Mouse (Mus musculus) heart, embryonic 16.5 days (tissue): Measurements from ENCODE around the gene Tm6sf1. TPM values are rescaled to one million over a fixed set of nuclear protein-coding genes. Genes with fewer than 3 reads are reported as not detected.

ENCODE experiments used
- ATAC-seq: fragments of 200-750 bp; cut with Nextera tagmentation; replicated peaks from 2 replicates; pipeline ENCODE4 v1.8.0; 2017; ENCODE audit warnings: moderate number of reproducible peaks; ENCODE audit not compliant: insufficient read depth, low FRiP score; ENCODE audit errors: extremely low read depth
- H3K27ac ChIP-seq: fragments of 300-500 bp; sonication (generic); 2 replicates; pipeline ENCODE4 v1.5.1; 2014; ENCODE audit warnings: mild to moderate bottlenecking, low read length, control low read depth, moderate library complexity
- H3K27me3 ChIP-seq: fragments of 300-500 bp; sonication (generic); 2 replicates; pipeline ENCODE4 v1.6.1; 2014; ENCODE audit warnings: low read length, mixed read lengths; ENCODE audit not compliant: control insufficient read depth, insufficient read depth
- H3K36me3 ChIP-seq: fragments of 300-500 bp; sonication (generic); 2 replicates; pipeline ENCODE4 v1.6.1; 2014; ENCODE audit not compliant: control insufficient read depth, insufficient read depth
- H3K4me1 ChIP-seq: fragments of 300-500 bp; sonication (generic); 2 replicates; pipeline ENCODE4 v1.6.1; 2014; ENCODE audit warnings: low read length, mixed read lengths; ENCODE audit not compliant: control insufficient read depth, insufficient read depth
- H3K4me2 ChIP-seq: fragments of 300-500 bp; sonication (generic); 2 replicates; pipeline ENCODE4 v1.6.1; 2014; ENCODE audit warnings: low read depth, mild to moderate bottlenecking, control low read depth, low read length
- H3K4me3 ChIP-seq: fragments of 300-500 bp; sonication (generic); 2 replicates; pipeline ENCODE4 v1.5.1; 2014; ENCODE audit warnings: mild to moderate bottlenecking, control low read depth, low read length
- H3K9ac ChIP-seq: fragments of 300-500 bp; sonication (generic); 2 replicates; pipeline ENCODE4 v1.6.1; 2014; ENCODE audit warnings: low read length, control low read depth
- H3K9me3 ChIP-seq: fragments of 300-500 bp; sonication (generic); replicated peaks from 2 replicates; pipeline ENCODE4 v1.6.1; 2016; ENCODE audit warnings: low read length; ENCODE audit not compliant: control insufficient read depth
- WGBS: fragments of 180-500 bp; shearing (Covaris S2); extraction: QIAGEN DNeasy Blood & Tissue Kit; methylation state at CpG from one replicate; pipeline ENCODE4 v1.1.7; 2014; 5-methylcytosine and 5-hydroxymethylcytosine counted together
- polyA plus RNA-seq: library from polyadenylated mRNA; unstranded; fragments of >200 nt; fragmentation: Nextera tagmentation; extraction: Ambion mirVana; gene quantifications from 2 replicates; pipeline ENCODE4 v1.2.1, GENCODE M21; 2015

Tm6sf1 gene
- polyA plus RNA-seq, 1 experiment from 2014 or later: 44.4 TPM

- Histone ChIP-seq H3K9ac (peak overlapping the region; percentile 85), H3K4me2 (peak overlapping the region; percentile 78), H3K27ac (peak overlapping the region; percentile 71), H3K36me3 (no peaks in the 10 kb centered on the region), H3K4me1 (peaks cover 21% of the 10 kb centered on the region), H3K4me3 (peak overlapping the region; percentile 71), H3K27me3 (peaks cover 11% of the 10 kb centered on the region; the same call in 1 of the 2 replicates), H3K9me3 (no peaks in the 10 kb centered on the region)
- 9% methylated on average over 23 of the region's 23 CpGs for WGBS
- peak; percentile 11; the same call in 1 of the 2 replicates for ATAC-seq
Observed at GRCm38 (mm10) chr7:81933061-81933600, 74.3 kb downstream of the Tm6sf1 start.

- Histone ChIP-seq H3K27ac (peak overlapping the region; percentile 71), H3K4me3 (peak overlapping the region; percentile 71), H3K27me3 (peaks cover 11% of the 10 kb centered on the region; the same call in 1 of the 2 replicates), H3K36me3 (no peaks in the 10 kb centered on the region), H3K9me3 (no peaks in the 10 kb centered on the region), H3K4me1 (peaks cover 18% of the 10 kb centered on the region), H3K4me2 (peak overlapping the region; percentile 78), H3K9ac (peak overlapping the region; percentile 85)
- 1% methylated on average over 78 of the region's 103 CpGs for WGBS
- peak; percentile 86 for ATAC-seq
Observed at GRCm38 (mm10) chr7:81933601-81934266, 74.9 kb downstream of the Tm6sf1 start.

Other genes starting within 250 kb of the Tm6sf1 start
- 53.9 and 59.9 TPM in 2 replicates for gene Homer2, start 151.5 kb upstream of the Tm6sf1 start, polyA plus RNA-seq
- gene Ramac, start 96.1 kb upstream of the Tm6sf1 start, polyA plus RNA-seq: 83.3 and 106 TPM in 2 replicates
- 35.6 and 42.4 TPM in 2 replicates for gene 3110040N11Rik, start 69.5 kb upstream of the Tm6sf1 start, polyA plus RNA-seq
- gene Btbd1, start 29.6 kb upstream of the Tm6sf1 start, polyA plus RNA-seq: 86.7 and 87.0 TPM in 2 replicates
- gene Gm10160, start 3.2 kb upstream of the Tm6sf1 start, polyA plus RNA-seq: not detected in 2 replicates
- gene Hdgfl3, start 75.5 kb downstream of the Tm6sf1 start, polyA plus RNA-seq: 9.7 and 9.9 TPM in 2 replicates
- 2.7 and 3.0 TPM in 2 replicates for gene Bnc1, start 133.3 kb downstream of the Tm6sf1 start, polyA plus RNA-seq